Mouse (Mus musculus) embryonic stem cell, embryonic (primary cell): ENCODE data around the gene Ccl24.

Source experiments
- CTCF ChIA-PET, 4 experiments: fragments of 300-600 bp in 2 of 4; fragments of 350-600 bp in 2 of 4; sonication (Branson Sonifier 250); formaldehyde crosslinking; loops; one replicate each; lab custom pipeline; 2022; ENCODE audit warnings: inconsistent platforms in 2 of 4; lab: Charles Lee
- POLR2A ChIA-PET, 4 experiments: fragments of 300-600 bp in 2 of 4; fragments of 350-600 bp in 2 of 4; sonication (Branson Sonifier 250); formaldehyde crosslinking; loops; one replicate each; lab custom pipeline; 2022; ENCODE audit warnings: antibody characterized with exemption in 4 of 4, inconsistent platforms in 1 of 4; lab: Charles Lee

The Ccl24 gene

GRCm38 (mm10) chr5:135524660-135525560 is 47.9 kb downstream of the Ccl24 start:
- ChIA-PET POLR2A (interaction anchor here in 2 of 4 experiments (0.7 to 0.9 kb wide), 3 partner anchors 13 to 219 kb away, joined by 3 to 4 read pairs (median 3); partner anchors contain the start of gene Tmem120a (in 1 of the 2)), CTCF (interaction anchor here (0.5 to 1.2 kb wide), 5 partner anchors 11 to 624 kb away, joined by 3 to 4 read pairs (median 4); no protein-coding TSS in a partner anchor)

GRCm38 (mm10) chr5:135524087-135524486 is 48.8 kb downstream of the Ccl24 start:
- CTCF ChIA-PET: interaction anchor here in 2 of 4 experiments (0.7 to 1.2 kb wide), 2 partner anchors 11 to 702 kb away, joined by 3 to 4 read pairs; no protein-coding TSS in a partner anchor
- POLR2A ChIA-PET: no interaction called here

- ChIA-PET CTCF (interaction anchor here in 2 of 4 experiments (1.0 to 1.4 kb wide), 5 partner anchors 8 to 90 kb away, joined by 3 to 19 read pairs (median 3); no protein-coding TSS in a partner anchor), POLR2A (interaction anchor here in 3 of 4 experiments (0.6 to 2.1 kb wide), 5 partner anchors 10 to 1983 kb away, joined by 3 to 6 read pairs (median 4); no protein-coding TSS in a partner anchor)
Observed at GRCm38 (mm10) chr5:135522111-135522722, 50.6 kb downstream of the Ccl24 start.
